Mouse (Mus musculus) thymus, adult 18-20 months (tissue): ENCODE data around the gene Rplp2.
A peak's percentile ranks its signal among the peaks of the same experiment; 100 is the strongest.
"Not testable (repeated sequence)": the region's sequence is repeated elsewhere in the genome, so short reads cannot be mapped to it uniquely, and the experiment has no call there.

Source experiments
- DNase-seq, 2 experiments: peaks; one replicate each; pipeline ENCODE4 v3.0.0; 2022; ENCODE audit warnings: mixed read lengths in 2 of 2

Gene Rplp2

GRCm38 (mm10) chr7:141431434-141432185 is 15.6 kb upstream of the Rplp2 start:
- DNase-seq, result no peak

GRCm38 (mm10) chr7:141432186-141432611 is 15.0 kb upstream of the Rplp2 start:
- no peak for DNase-seq

- no peak for DNase-seq
Measured at GRCm38 (mm10) chr7:141432741-141433516, 14.2 kb upstream of the Rplp2 start.

- no peak for DNase-seq
Measured at GRCm38 (mm10) chr7:141433517-141434400, 13.4 kb upstream of the Rplp2 start.

- DNase-seq, result no peak
Measured at GRCm38 (mm10) chr7:141434464-141434863, 12.7 kb upstream of the Rplp2 start.

- no peak for DNase-seq
Measured at GRCm38 (mm10) chr7:141435129-141435855, 11.9 kb upstream of the Rplp2 start.

GRCm38 (mm10) chr7:141435856-141436522 is 11.2 kb upstream of the Rplp2 start:
- DNase-seq, result no peak

GRCm38 (mm10) chr7:141436523-141436892 is 10.7 kb upstream of the Rplp2 start:
- DNase-seq, result no peak

- DNase-seq, result peak; percentile 73
Measured at GRCm38 (mm10) chr7:141437178-141438120, 9.7 kb upstream of the Rplp2 start, which contains the start of gene Slc25a22. Gene Slc25a22, minus strand, starts transcription at chr7:141437892.

- no peak for DNase-seq
Measured at GRCm38 (mm10) chr7:141438201-141438968, 8.8 kb upstream of the Rplp2 start.

- DNase-seq, result no peak
Measured at GRCm38 (mm10) chr7:141439140-141439679, 8.0 kb upstream of the Rplp2 start.

GRCm38 (mm10) chr7:141439811-141440210 is 7.4 kb upstream of the Rplp2 start:
- no peak for DNase-seq

- peak in 1 of 2 experiments; percentile 31 for DNase-seq
Measured at GRCm38 (mm10) chr7:141440613-141441012, 6.6 kb upstream of the Rplp2 start.

- peak in 1 of 2 experiments; percentile 7 for DNase-seq
Measured at GRCm38 (mm10) chr7:141441460-141441859, 5.7 kb upstream of the Rplp2 start.

- DNase-seq, result no peak
Measured at GRCm38 (mm10) chr7:141442199-141442598, 5.0 kb upstream of the Rplp2 start.

- DNase-seq, result peak in 1 of 2 experiments; percentile 44
Measured at GRCm38 (mm10) chr7:141443081-141443821, 3.9 kb upstream of the Rplp2 start.

GRCm38 (mm10) chr7:141443828-141444237 is 3.3 kb upstream of the Rplp2 start, which contains the start of gene Pidd1:
Gene Pidd1, minus strand, starts transcription at chr7:141444025.
- peak; percentile 59 to 61 for DNase-seq

GRCm38 (mm10) chr7:141446374-141446773 is 796 bp upstream of the Rplp2 start:
- DNase-seq, result not testable (repeated sequence)
